Mouse (Mus musculus) gastrocnemius, adult 18-20 months (tissue): ENCODE measurements at regions not wholly inside any gene's neighbourhood (a gene's known extent, or its start where the extent isn't known, plus 50 kb on each side); places are given as distances from the start of the nearest gene placed in this dataset.
"Not testable (repeated sequence)": the region's sequence is repeated elsewhere in the genome, so short reads cannot be mapped to it uniquely, and the experiment has no call there.

Source experiments
- DNase-seq: peaks from one replicate; pipeline ENCODE4 v3.0.0; 2021; ENCODE audit warnings: low spot score

- DNase-seq: no peak
These were observed 206.9 kb downstream of the Rchy1 start for GRCm38 (mm10) chr5:91755958-91756357.

GRCm38 (mm10) chr5:91752846-91753245 is 210.0 kb downstream of the Rchy1 start:
- DNase-seq: not testable (repeated sequence)

GRCm38 (mm10) chr5:91751168-91751567 is 211.7 kb downstream of the Rchy1 start:
- DNase-seq: no peak

- DNase-seq: no peak
These were observed 216.8 kb downstream of the Rchy1 start for GRCm38 (mm10) chr5:91746077-91746476.

- no peak for DNase-seq
These were observed 218.5 kb downstream of the Rchy1 start for GRCm38 (mm10) chr5:91744389-91744788.

GRCm38 (mm10) chr5:91740159-91740537 is 222.7 kb downstream of the Rchy1 start:
- DNase-seq: peak; percentile 18

- DNase-seq: no peak
These were observed 222.2 kb downstream of the Parm1 start for GRCm38 (mm10) chr5:91739433-91740158.

GRCm38 (mm10) chr5:91732002-91732401 is 214.6 kb downstream of the Parm1 start:
- no peak for DNase-seq

GRCm38 (mm10) chr5:91731155-91731554 is 213.7 kb downstream of the Parm1 start:
- DNase-seq: no peak

GRCm38 (mm10) chr5:91729868-91730267 is 212.5 kb downstream of the Parm1 start:
- DNase-seq: no peak

- no peak for DNase-seq
These were observed 212.0 kb downstream of the Parm1 start for GRCm38 (mm10) chr5:91729415-91729814.

- DNase-seq: no peak
These were observed 210.0 kb downstream of the Parm1 start for GRCm38 (mm10) chr5:91727448-91727847.

GRCm38 (mm10) chr5:91726118-91726500 is 208.7 kb downstream of the Parm1 start:
- no peak for DNase-seq

- no peak for DNase-seq
These were observed 208.1 kb downstream of the Parm1 start for GRCm38 (mm10) chr5:91725380-91726117.

GRCm38 (mm10) chr5:91724881-91725280 is 207.5 kb downstream of the Parm1 start:
- no peak for DNase-seq

GRCm38 (mm10) chr5:91723416-91723815 is 206.0 kb downstream of the Parm1 start:
- DNase-seq: no peak

- DNase-seq: no peak
These were observed 205.6 kb downstream of the Parm1 start for GRCm38 (mm10) chr5:91722982-91723381.

GRCm38 (mm10) chr5:91722403-91722802 is 205.0 kb downstream of the Parm1 start:
- DNase-seq: no peak

GRCm38 (mm10) chr5:91721231-91722096 is 204.0 kb downstream of the Parm1 start:
- no peak for DNase-seq

- no peak for DNase-seq
These were observed 195.6 kb downstream of the Parm1 start for GRCm38 (mm10) chr5:91713020-91713419.

- no peak for DNase-seq
These were observed 192.3 kb downstream of the Parm1 start for GRCm38 (mm10) chr5:91709494-91710286.
